Mouse (Mus musculus): ENCODE results near the gene Gm5678. TPM values are rescaled to one million over a fixed set of nuclear protein-coding genes. Genes with fewer than 3 reads are reported as not detected.
"Not testable (repeated sequence)": the region's sequence is repeated elsewhere in the genome, so short reads cannot be mapped to it uniquely, and the experiment has no call there.

The Gm5678 gene
- polyA plus RNA-seq, 1 experiment from 2014 or later, result not detected

- Histone ChIP-seq H3K27me3 (ENCODE audit: control insufficient read depth, insufficient read depth, low read length) (no peaks in the 10 kb centered on the region), H3K9ac (ENCODE audit: low read length) (no peak overlapping the region), H3K4me2 (ENCODE audit: low read length) (no peak overlapping the region), H3K4me3 (ENCODE audit: control insufficient read depth in 1 of 2, insufficient read depth in 1 of 2, low read depth in 1 of 2, low read length in 2 of 2) (no peak overlapping the region), H3K36me3 (ENCODE audit: control insufficient read depth, insufficient read depth, low read length) (no peaks in the 10 kb centered on the region), H3K27ac (replicated peaks in 1 of 2; ENCODE audit: control insufficient read depth in 1 of 2, insufficient read depth in 1 of 2, low read depth in 2 of 2, low read length in 2 of 2) (no peak overlapping the region), H3K4me1 (ENCODE audit: control insufficient read depth in 2 of 2, insufficient read depth in 2 of 2, low read length in 2 of 2) (no peaks in the 10 kb centered on the region), H3K9me3 (ENCODE audit: control insufficient read depth, low read length) (no peaks in the 10 kb centered on the region)
- ATAC-seq (ENCODE audit: insufficient number of reproducible peaks, insufficient read depth, low FRiP score, low read depth), result no peak
- WGBS, result 62% methylated on average over 5 of the region's 5 CpGs
Measured at GRCm38 (mm10) chr16:93648441-93649183, 20.7 kb downstream of the Gm5678 start.

DNA sequence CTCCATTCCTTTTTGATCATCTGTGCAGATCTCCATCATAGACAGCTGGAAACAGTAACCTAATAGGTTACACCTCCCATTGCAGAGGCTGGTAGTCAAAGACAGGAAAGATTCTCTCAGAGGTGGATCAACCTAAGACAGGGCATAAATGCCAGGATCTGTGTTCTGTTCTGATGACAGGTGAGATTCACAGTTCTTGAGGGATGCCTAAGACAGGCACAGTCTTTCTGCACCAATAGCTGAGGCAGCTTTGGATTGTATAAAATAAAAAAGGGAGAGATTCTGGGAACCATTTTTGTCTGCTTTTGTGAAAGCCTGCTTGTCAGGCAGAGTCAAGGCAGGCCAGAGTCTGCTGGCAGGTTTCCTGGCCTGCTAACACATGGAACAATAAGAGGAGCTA, 40.1 kb downstream of the Gm5678 start:
- Histone ChIP-seq H3K27ac (replicated peaks in 1 of 2; ENCODE audit: control insufficient read depth in 1 of 2, insufficient read depth in 1 of 2, low read depth in 2 of 2, low read length in 2 of 2) (no peak overlapping the region), H3K9me3 (ENCODE audit: control insufficient read depth, low read length) (peaks cover 14% of the 10 kb centered on the region), H3K4me2 (ENCODE audit: low read length) (no peak overlapping the region), H3K4me1 (ENCODE audit: control insufficient read depth in 2 of 2, insufficient read depth in 2 of 2, low read length in 2 of 2) (no peaks in the 10 kb centered on the region), H3K36me3 (ENCODE audit: control insufficient read depth, insufficient read depth, low read length) (no peaks in the 10 kb centered on the region), H3K4me3 (ENCODE audit: control insufficient read depth in 1 of 2, insufficient read depth in 1 of 2, low read depth in 1 of 2, low read length in 2 of 2) (no peak overlapping the region), H3K27me3 (ENCODE audit: control insufficient read depth, insufficient read depth, low read length) (no peaks in the 10 kb centered on the region), H3K9ac (ENCODE audit: low read length) (no peak overlapping the region)
- no peak for ATAC-seq (ENCODE audit: insufficient number of reproducible peaks, insufficient read depth, low FRiP score, low read depth)

GRCm38 (mm10) chr16:93669521-93669920, 41.6 kb downstream of the Gm5678 start:
- no peak overlapping the region for H3K9ac ChIP-seq (ENCODE audit: low read length)
- no peak overlapping the region for H3K27ac ChIP-seq (replicated peaks in 1 of 2; ENCODE audit: control insufficient read depth in 1 of 2, insufficient read depth in 1 of 2, low read depth in 2 of 2, low read length in 2 of 2)
- no peaks in the 10 kb centered on the region for H3K27me3 ChIP-seq (ENCODE audit: control insufficient read depth, insufficient read depth, low read length)
- H3K4me1 ChIP-seq (ENCODE audit: control insufficient read depth in 2 of 2, insufficient read depth in 2 of 2, low read length in 2 of 2), result no peaks in the 10 kb centered on the region
- peaks cover 14% of the 10 kb centered on the region for H3K9me3 ChIP-seq (ENCODE audit: control insufficient read depth, low read length)
- H3K4me3 ChIP-seq (ENCODE audit: control insufficient read depth in 1 of 2, insufficient read depth in 1 of 2, low read depth in 1 of 2, low read length in 2 of 2), result no peak overlapping the region
- H3K4me2 ChIP-seq (ENCODE audit: low read length), result no peak overlapping the region
- no peak for ATAC-seq (ENCODE audit: insufficient number of reproducible peaks, insufficient read depth, low FRiP score, low read depth)
- no peaks in the 10 kb centered on the region for H3K36me3 ChIP-seq (ENCODE audit: control insufficient read depth, insufficient read depth, low read length)

DNA sequence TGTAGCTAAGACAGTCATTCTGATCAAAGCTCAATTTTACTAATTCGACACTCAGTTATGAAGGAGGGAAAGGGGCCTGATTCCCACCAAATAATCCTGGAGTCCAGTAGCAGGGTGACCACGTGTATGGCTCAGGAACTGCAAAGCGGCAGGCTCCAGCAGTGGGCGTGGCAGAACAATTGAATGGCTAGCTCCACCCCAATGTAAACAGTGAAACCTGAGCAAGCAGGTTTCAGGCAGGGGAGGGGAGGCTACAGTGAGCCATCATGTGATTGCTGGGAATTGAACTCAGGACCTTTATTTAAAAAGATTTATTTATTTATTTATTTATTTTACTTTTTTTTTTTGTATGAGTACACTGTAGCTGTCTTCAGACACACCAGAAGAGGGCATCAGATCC, 42.6 kb downstream of the Gm5678 start:
- H3K27me3 ChIP-seq (ENCODE audit: control insufficient read depth, insufficient read depth, low read length); ATAC-seq (ENCODE audit: insufficient number of reproducible peaks, insufficient read depth, low FRiP score, low read depth): not testable (repeated sequence)
- WGBS, result 34% methylated on average over 4 of the region's 4 CpGs

GRCm38 (mm10) chr16:93671064-93671463, 43.2 kb downstream of the Gm5678 start:
- no peaks in the 10 kb centered on the region for H3K36me3 ChIP-seq (ENCODE audit: control insufficient read depth, insufficient read depth, low read length)
- no peaks in the 10 kb centered on the region for H3K27me3 ChIP-seq (ENCODE audit: control insufficient read depth, insufficient read depth, low read length)
- no peak for ATAC-seq (ENCODE audit: insufficient number of reproducible peaks, insufficient read depth, low FRiP score, low read depth)
- no peak overlapping the region for H3K27ac ChIP-seq (replicated peaks in 1 of 2; ENCODE audit: control insufficient read depth in 1 of 2, insufficient read depth in 1 of 2, low read depth in 2 of 2, low read length in 2 of 2)
- no peak overlapping the region for H3K4me3 ChIP-seq (ENCODE audit: control insufficient read depth in 1 of 2, insufficient read depth in 1 of 2, low read depth in 1 of 2, low read length in 2 of 2)
- peaks cover 14% of the 10 kb centered on the region for H3K9me3 ChIP-seq (ENCODE audit: control insufficient read depth, low read length)
- no peak overlapping the region for H3K9ac ChIP-seq (ENCODE audit: low read length)
- no peaks in the 10 kb centered on the region for H3K4me1 ChIP-seq (ENCODE audit: control insufficient read depth in 2 of 2, insufficient read depth in 2 of 2, low read length in 2 of 2)
- 91% methylated on average over 5 of the region's 5 CpGs for WGBS
- H3K4me2 ChIP-seq (ENCODE audit: low read length), result no peak overlapping the region

More for the DNA sequence above, 42.6 kb downstream of the Gm5678 start:
- H3K4me3 ChIP-seq (ENCODE audit: control insufficient read depth in 1 of 2, insufficient read depth in 1 of 2, low read depth in 1 of 2, low read length in 2 of 2); H3K4me2 ChIP-seq (ENCODE audit: low read length); H3K27ac ChIP-seq (replicated peaks in 1 of 2; ENCODE audit: control insufficient read depth in 1 of 2, insufficient read depth in 1 of 2, low read depth in 2 of 2, low read length in 2 of 2); H3K36me3 ChIP-seq (ENCODE audit: control insufficient read depth, insufficient read depth, low read length); H3K4me1 ChIP-seq (ENCODE audit: control insufficient read depth in 2 of 2, insufficient read depth in 2 of 2, low read length in 2 of 2); H3K9ac ChIP-seq (ENCODE audit: low read length): not testable (repeated sequence)
- H3K9me3 ChIP-seq (ENCODE audit: control insufficient read depth, low read length), result peaks cover 14% of the 10 kb centered on the region

DNA sequence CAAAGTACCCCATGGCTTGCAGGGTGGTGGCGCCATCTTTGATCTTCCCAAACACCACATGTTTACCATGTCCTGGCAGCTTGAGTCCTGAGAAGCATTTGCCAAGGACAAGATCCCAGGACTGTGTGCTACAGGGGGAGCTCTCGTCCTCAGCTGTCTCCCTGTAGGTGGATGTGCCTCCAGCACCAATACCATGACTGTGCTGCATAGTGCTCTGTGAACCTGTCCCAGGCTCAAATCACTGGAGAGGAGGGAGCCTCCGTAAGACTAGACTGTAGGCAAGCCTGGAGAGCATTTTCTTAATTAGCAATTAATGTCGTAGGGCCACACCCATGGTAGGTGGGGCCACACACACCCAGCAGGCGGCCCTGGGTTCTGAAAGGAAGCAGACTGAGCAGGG, 48.5 kb downstream of the Gm5678 start:
- H3K9me3 ChIP-seq (ENCODE audit: control insufficient read depth, low read length), result no peaks in the 10 kb centered on the region
- no peak overlapping the region for H3K4me2 ChIP-seq (ENCODE audit: low read length)
- H3K4me3 ChIP-seq (ENCODE audit: control insufficient read depth in 1 of 2, insufficient read depth in 1 of 2, low read depth in 1 of 2, low read length in 2 of 2), result no peak overlapping the region
- no peak for ATAC-seq (ENCODE audit: insufficient number of reproducible peaks, insufficient read depth, low FRiP score, low read depth)
- H3K27ac ChIP-seq (replicated peaks in 1 of 2; ENCODE audit: control insufficient read depth in 1 of 2, insufficient read depth in 1 of 2, low read depth in 2 of 2, low read length in 2 of 2), result no peak overlapping the region
- H3K4me1 ChIP-seq (ENCODE audit: control insufficient read depth in 2 of 2, insufficient read depth in 2 of 2, low read length in 2 of 2), result no peaks in the 10 kb centered on the region
- WGBS, result 79% methylated on average over 5 of the region's 5 CpGs
- no peak overlapping the region for H3K9ac ChIP-seq (ENCODE audit: low read length)
- H3K27me3 ChIP-seq (ENCODE audit: control insufficient read depth, insufficient read depth, low read length), result peaks cover 12% of the 10 kb centered on the region
- no peaks in the 10 kb centered on the region for H3K36me3 ChIP-seq (ENCODE audit: control insufficient read depth, insufficient read depth, low read length)

DNA sequence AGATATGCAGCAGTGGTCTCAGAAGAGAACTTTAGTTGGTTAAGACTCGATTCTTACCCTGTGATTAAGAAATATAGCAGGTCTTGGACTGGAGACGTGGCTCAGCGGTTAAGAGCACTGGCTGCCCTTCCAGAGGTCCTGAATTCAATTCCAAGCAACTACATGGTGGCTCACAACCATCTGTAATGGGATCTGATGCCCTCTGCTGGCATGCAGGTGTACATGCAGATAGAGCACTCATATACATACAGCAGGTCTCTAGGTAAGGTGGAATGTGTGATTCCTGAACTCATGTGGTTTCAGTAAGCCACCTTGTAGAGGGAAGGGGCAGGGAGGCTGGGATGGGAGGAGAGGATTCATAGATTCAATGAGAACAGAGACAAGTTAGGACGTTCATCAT, 50.3 kb downstream of the Gm5678 start:
- Histone ChIP-seq H3K4me3 (ENCODE audit: control insufficient read depth in 1 of 2, insufficient read depth in 1 of 2, low read depth in 1 of 2, low read length in 2 of 2) (no peak overlapping the region), H3K9ac (ENCODE audit: low read length) (no peak overlapping the region), H3K4me1 (ENCODE audit: control insufficient read depth in 2 of 2, insufficient read depth in 2 of 2, low read length in 2 of 2) (peaks cover 3 to 5% of the 10 kb centered on the region in 2 experiments; a peak in 1 of 4 replicates), H3K27ac (replicated peaks in 1 of 2; ENCODE audit: control insufficient read depth in 1 of 2, insufficient read depth in 1 of 2, low read depth in 2 of 2, low read length in 2 of 2) (no peak overlapping the region), H3K9me3 (ENCODE audit: control insufficient read depth, low read length) (no peaks in the 10 kb centered on the region), H3K4me2 (ENCODE audit: low read length) (no peak overlapping the region), H3K36me3 (ENCODE audit: control insufficient read depth, insufficient read depth, low read length) (no peaks in the 10 kb centered on the region), H3K27me3 (ENCODE audit: control insufficient read depth, insufficient read depth, low read length) (peaks cover 30% of the 10 kb centered on the region)
- ATAC-seq (ENCODE audit: insufficient number of reproducible peaks, insufficient read depth, low FRiP score, low read depth), result no peak
- 81% methylated on average over 4 of the region's 4 CpGs for WGBS

GRCm38 (mm10) chr16:93679165-93679564, 51.3 kb downstream of the Gm5678 start:
- ATAC-seq (ENCODE audit: insufficient number of reproducible peaks, insufficient read depth, low FRiP score, low read depth), result no peak
- H3K4me2 ChIP-seq (ENCODE audit: low read length), result no peak overlapping the region
- no peak overlapping the region for H3K9ac ChIP-seq (ENCODE audit: low read length)
- no peak overlapping the region for H3K4me3 ChIP-seq (ENCODE audit: control insufficient read depth in 1 of 2, insufficient read depth in 1 of 2, low read depth in 1 of 2, low read length in 2 of 2)
- no peaks in the 10 kb centered on the region for H3K36me3 ChIP-seq (ENCODE audit: control insufficient read depth, insufficient read depth, low read length)
- no peak overlapping the region for H3K27ac ChIP-seq (replicated peaks in 1 of 2; ENCODE audit: control insufficient read depth in 1 of 2, insufficient read depth in 1 of 2, low read depth in 2 of 2, low read length in 2 of 2)
- H3K27me3 ChIP-seq (ENCODE audit: control insufficient read depth, insufficient read depth, low read length), result peaks cover 39% of the 10 kb centered on the region
- H3K9me3 ChIP-seq (ENCODE audit: control insufficient read depth, low read length), result no peaks in the 10 kb centered on the region
- 50% methylated on average over 9 of the region's 9 CpGs for WGBS
- H3K4me1 ChIP-seq (ENCODE audit: control insufficient read depth in 2 of 2, insufficient read depth in 2 of 2, low read length in 2 of 2), result peaks cover 8 to 9% of the 10 kb centered on the region in 2 experiments; a peak in 2 of 4 replicates
